Mouse (Mus musculus) hindbrain, embryonic 10.5 days (tissue): ENCODE data around the gene Cyp4a10. TPM values are rescaled to one million over a fixed set of nuclear protein-coding genes. Genes with fewer than 3 reads are reported as not detected.
"Not testable (repeated sequence)": the region's sequence is repeated elsewhere in the genome, so short reads cannot be mapped to it uniquely, and the experiment has no call there.

Experiments used
- DNase-seq: peaks from one replicate; pipeline ENCODE4 v3.0.0-alpha.2; 2017; ENCODE audit warnings: low spot score
- H3K27ac ChIP-seq: fragments of 300-500 bp; sonication (generic); 2 replicates; pipeline ENCODE4 v1.5.1; 2016; ENCODE audit warnings: mild to moderate bottlenecking, moderate library complexity
- H3K27me3 ChIP-seq: fragments of 300-500 bp; sonication (generic); 2 replicates; pipeline ENCODE4 v1.6.1; 2016; ENCODE audit warnings: mild to moderate bottlenecking; ENCODE audit not compliant: poor library complexity, insufficient read depth, severe bottlenecking
- H3K36me3 ChIP-seq: fragments of 300-500 bp; sonication (generic); 2 replicates; pipeline ENCODE4 v1.6.1; 2016; ENCODE audit warnings: mild to moderate bottlenecking, moderate library complexity
- H3K4me1 ChIP-seq: fragments of 300-500 bp; sonication (generic); replicated peaks from 2 replicates; pipeline ENCODE4 v1.6.1; 2016; ENCODE audit warnings: mild to moderate bottlenecking
- H3K4me3 ChIP-seq: fragments of 300-500 bp; sonication (generic); 2 replicates; pipeline ENCODE4 v1.5.1; 2016; ENCODE audit warnings: mild to moderate bottlenecking, moderate library complexity
- H3K9me3 ChIP-seq: fragments of 300-500 bp; sonication (generic); 2 replicates; pipeline ENCODE4 v1.6.1; 2016; ENCODE audit warnings: mild to moderate bottlenecking, moderate library complexity
- WGBS: fragments of 180-500 bp; shearing (Covaris S2); methylation state at CpG from one replicate; pipeline ENCODE4 v1.1.7; 2016; 5-methylcytosine and 5-hydroxymethylcytosine counted together
- polyA plus RNA-seq: library from polyadenylated mRNA; unstranded; fragments of >200 nt; fragmentation: Nextera tagmentation; extraction: Ambion mirVana; gene quantifications from 2 replicates; pipeline ENCODE4 v1.2.1, GENCODE M21; 2016

The Cyp4a10 gene
- polyA plus RNA-seq, 1 experiment from 2014 or later = not detected

GRCm38 (mm10) chr4:115557861-115558561 is 39.9 kb downstream of the Cyp4a10 start:
- WGBS = 51% methylated on average over 4 of the region's 4 CpGs
- H3K27ac ChIP-seq = no peak overlapping the region
- no peak for DNase-seq

DNA sequence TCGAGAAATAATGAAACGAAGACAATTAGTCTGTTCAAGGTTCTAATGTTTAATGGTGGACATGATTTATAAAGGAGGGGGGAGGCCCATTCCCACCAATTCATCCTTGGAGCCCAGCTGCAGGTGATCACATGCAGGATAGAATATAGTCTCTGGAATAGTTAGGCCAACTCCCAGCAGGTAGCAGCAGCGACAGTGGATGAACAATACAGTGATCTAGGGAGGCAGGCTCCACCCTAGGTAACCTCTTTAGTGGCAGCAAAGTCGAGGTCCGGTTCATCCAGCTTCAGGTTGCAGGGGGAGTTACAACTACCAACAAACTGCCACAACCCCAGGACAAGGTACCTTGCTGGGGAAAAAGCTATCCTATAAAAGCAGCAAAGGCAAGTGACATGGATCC is 43.2 kb downstream of the Cyp4a10 start:
- 59% methylated on average over 5 of the region's 5 CpGs for WGBS

More at GRCm38 (mm10) chr4:115557861-115558561, 39.9 kb downstream of the Cyp4a10 start:
- no peaks in the 10 kb centered on the region for H3K9me3 ChIP-seq
- no peaks in the 10 kb centered on the region for H3K4me1 ChIP-seq
- no peak overlapping the region for H3K4me3 ChIP-seq
- no peaks in the 10 kb centered on the region for H3K36me3 ChIP-seq
- H3K27me3 ChIP-seq = no peaks in the 10 kb centered on the region

GRCm38 (mm10) chr4:115563401-115563800 is 45.3 kb downstream of the Cyp4a10 start, which contains the start of gene Cyp4a31:
TSS of gene Cyp4a31 (plus strand) at chr4:115563649.
- Histone ChIP-seq H3K9me3 (no peaks in the 10 kb centered on the region), H3K4me3 (no peak within 1 kb of the TSS), H3K4me1 (no peaks in the 10 kb centered on the region), H3K27me3 (no peaks in the 10 kb centered on the region), H3K36me3 (no peaks in the 10 kb centered on the region), H3K27ac (no peak within 1 kb of the TSS)
- DNase-seq = no peak
- WGBS = 83% methylated on average over 3 of the region's 3 CpGs

More for the DNA sequence above, 43.2 kb downstream of the Cyp4a10 start:
- H3K4me1 ChIP-seq, H3K9me3 ChIP-seq, H3K27me3 ChIP-seq, H3K4me3 ChIP-seq, H3K27ac ChIP-seq, DNase-seq, H3K36me3 ChIP-seq: not testable (repeated sequence)

DNA sequence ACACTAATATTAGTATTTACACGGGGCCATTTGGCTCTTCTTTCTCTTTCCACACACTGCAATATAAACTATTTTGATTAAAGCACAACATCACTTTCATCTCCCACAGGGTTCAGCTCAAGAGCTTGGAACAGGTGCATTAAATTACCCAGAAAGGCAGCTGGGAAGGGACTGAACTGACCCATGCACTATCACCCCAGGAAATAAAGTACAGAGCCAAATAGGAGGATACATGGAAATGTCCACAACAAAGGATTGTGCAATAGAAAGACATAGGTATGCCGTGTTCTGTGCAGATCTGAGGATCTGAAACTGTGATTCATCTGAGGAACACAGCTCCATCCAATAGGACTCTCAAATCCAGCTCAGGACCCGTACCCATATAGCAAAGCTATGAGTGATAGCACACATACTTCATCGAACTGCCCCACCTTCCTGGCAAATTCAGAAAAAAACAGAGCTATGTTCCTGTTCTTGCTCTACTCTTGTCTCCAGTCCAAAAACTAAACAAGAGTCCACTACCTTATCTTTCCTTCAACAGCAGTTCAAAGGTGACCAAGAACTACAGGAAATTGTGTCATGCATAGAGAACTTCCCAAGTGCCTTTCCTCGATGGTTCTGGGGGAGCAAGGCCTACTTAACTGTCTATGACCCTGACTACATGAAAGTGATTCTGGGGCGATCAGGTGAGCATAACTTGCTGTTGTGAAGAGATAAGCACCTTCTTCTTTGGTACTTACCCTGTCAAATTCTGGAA is 46.6 kb downstream of the Cyp4a10 start:
- not testable (repeated sequence) for H3K4me3 ChIP-seq, H3K9me3 ChIP-seq, H3K4me1 ChIP-seq, DNase-seq, H3K36me3 ChIP-seq, H3K27me3 ChIP-seq, H3K27ac ChIP-seq
- WGBS = 82% methylated on average over 6 of the region's 6 CpGs

DNA sequence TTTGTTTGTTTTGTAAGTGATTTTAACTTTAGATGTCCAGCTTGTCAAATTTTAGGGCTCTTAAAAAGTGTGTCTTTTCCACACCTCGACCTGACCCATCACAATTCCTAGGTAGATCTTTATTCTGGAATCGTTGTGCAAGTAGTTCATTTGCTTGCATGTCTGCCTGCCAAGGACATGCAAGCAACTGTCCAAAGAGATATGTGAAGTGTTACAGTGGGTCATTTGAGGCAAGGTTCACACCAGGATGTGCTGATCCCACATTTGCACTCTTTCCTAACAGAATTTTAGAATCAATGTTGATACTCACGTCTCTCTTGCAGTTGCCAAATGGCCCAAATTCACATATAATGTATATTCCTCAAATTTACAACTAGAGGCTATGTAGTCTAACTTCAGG is 57.2 kb downstream of the Cyp4a10 start:
- Histone ChIP-seq H3K4me3 (no peak overlapping the region), H3K36me3 (no peaks in the 10 kb centered on the region), H3K4me1 (no peaks in the 10 kb centered on the region), H3K9me3 (no peaks in the 10 kb centered on the region), H3K27ac (no peak overlapping the region), H3K27me3 (no peaks in the 10 kb centered on the region)
- 82% methylated on average over 3 of the region's 3 CpGs for WGBS
- no peak for DNase-seq

GRCm38 (mm10) chr4:115575776-115576175 is 57.7 kb downstream of the Cyp4a10 start:
- WGBS = 90% methylated on average over 2 of the region's 2 CpGs
- DNase-seq = no peak
- H3K27me3 ChIP-seq = no peaks in the 10 kb centered on the region
- no peak overlapping the region for H3K4me3 ChIP-seq
- no peaks in the 10 kb centered on the region for H3K4me1 ChIP-seq
- H3K9me3 ChIP-seq = no peaks in the 10 kb centered on the region
- no peaks in the 10 kb centered on the region for H3K36me3 ChIP-seq
- no peak overlapping the region for H3K27ac ChIP-seq

GRCm38 (mm10) chr4:115583036-115583435 is 65.0 kb downstream of the Cyp4a10 start:
- Histone ChIP-seq H3K27ac (no peak overlapping the region), H3K27me3 (no peaks in the 10 kb centered on the region), H3K4me3 (no peak overlapping the region), H3K9me3 (no peaks in the 10 kb centered on the region), H3K36me3 (no peaks in the 10 kb centered on the region), H3K4me1 (no peaks in the 10 kb centered on the region)
- DNase-seq = no peak

Other genes with a start within 250 kb of the Cyp4a10 start
- gene Cyp4a12a, start 219.2 kb upstream of the Cyp4a10 start, polyA plus RNA-seq = not detected in 2 replicates
- gene Cyp4a12b, start 106.6 kb upstream of the Cyp4a10 start, polyA plus RNA-seq = not detected in 2 replicates
- not detected in 2 replicates for gene Cyp4a30b, start 65.7 kb upstream of the Cyp4a10 start, polyA plus RNA-seq
- gene Cyp4a14, start 22.1 kb upstream of the Cyp4a10 start, polyA plus RNA-seq = not detected in 2 replicates
- not detected in 2 replicates for gene Cyp4a31, start 45.4 kb downstream of the Cyp4a10 start, polyA plus RNA-seq
- not detected in 2 replicates for gene Cyp4a32, start 82.7 kb downstream of the Cyp4a10 start, polyA plus RNA-seq
- gene Cyp4b1, start 129.5 kb downstream of the Cyp4a10 start, polyA plus RNA-seq = 0.35 TPM in 1 of 2 replicates, not detected in the other
- 31.0 and 33.7 TPM in 2 replicates for gene Efcab14, start 219.5 kb downstream of the Cyp4a10 start, polyA plus RNA-seq